Mouse (Mus musculus) urinary bladder, postnatal 14 days (tissue): ENCODE results near the gene Glis1.

ENCODE experiments used
- DNase-seq: peaks from one replicate; pipeline ENCODE4 v3.0.0; 2021; ENCODE audit warnings: low spot score

Gene Glis1

DNA sequence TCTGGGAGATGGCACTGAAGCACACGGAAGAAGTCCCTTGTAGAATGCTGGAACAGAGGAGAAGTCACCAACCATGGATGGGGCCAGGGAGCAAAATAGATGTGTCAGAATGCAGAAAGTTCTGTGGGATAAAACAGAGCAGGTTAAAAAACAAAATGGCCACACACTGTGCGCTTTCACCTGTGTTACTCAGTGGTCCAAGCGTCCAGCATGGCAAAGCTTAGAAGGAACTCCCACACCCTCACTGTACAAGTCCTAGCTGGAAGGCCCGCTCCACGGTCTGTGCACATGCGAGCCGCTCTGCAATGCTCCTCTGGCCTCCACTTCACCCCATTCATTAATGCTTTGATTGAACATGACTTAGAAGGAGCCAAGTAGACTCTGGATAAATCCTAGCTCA lies 81.2 kb downstream of the Glis1 start:
- peak; percentile 0 for DNase-seq

DNA sequence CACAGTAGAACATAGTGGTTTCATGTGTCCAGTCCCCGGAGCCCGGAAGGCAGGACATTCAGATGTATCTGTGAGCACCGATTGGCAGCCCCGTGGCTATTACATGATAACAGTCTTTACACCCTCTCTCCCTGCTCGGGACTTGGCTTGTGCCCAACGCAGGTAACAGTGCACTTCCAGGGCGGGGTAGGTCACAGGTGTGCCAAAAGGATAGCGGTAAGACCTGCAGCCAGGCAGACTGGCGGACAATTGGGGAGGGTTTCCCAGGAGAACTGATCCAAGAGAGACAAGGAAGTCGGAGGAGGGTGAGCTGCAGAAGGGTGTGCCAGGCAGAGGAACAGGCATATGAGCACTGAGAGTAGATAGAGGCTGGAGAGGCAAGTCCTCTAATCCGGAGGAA lies 84.4 kb downstream of the Glis1 start:
- no peak for DNase-seq

DNA sequence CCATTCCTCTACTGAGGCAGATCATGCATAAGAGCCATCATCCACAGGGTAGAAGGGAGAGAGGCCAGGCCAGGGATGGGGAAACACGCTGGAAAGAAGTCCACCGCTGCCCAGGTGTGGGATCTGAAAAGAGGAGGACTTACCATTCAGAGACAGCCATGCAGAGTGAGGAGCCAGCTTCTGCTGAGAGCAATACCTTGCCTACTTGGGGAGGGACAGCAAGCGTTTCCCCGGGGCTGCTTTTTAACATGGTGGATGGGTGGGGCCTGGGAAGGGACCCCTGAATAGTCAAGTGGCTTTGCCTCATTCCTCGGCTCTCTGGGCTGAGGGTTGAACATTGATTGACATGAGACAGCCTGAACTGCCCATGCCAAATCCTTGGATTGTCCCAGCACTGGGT lies 85.7 kb downstream of the Glis1 start:
- no peak for DNase-seq

DNA sequence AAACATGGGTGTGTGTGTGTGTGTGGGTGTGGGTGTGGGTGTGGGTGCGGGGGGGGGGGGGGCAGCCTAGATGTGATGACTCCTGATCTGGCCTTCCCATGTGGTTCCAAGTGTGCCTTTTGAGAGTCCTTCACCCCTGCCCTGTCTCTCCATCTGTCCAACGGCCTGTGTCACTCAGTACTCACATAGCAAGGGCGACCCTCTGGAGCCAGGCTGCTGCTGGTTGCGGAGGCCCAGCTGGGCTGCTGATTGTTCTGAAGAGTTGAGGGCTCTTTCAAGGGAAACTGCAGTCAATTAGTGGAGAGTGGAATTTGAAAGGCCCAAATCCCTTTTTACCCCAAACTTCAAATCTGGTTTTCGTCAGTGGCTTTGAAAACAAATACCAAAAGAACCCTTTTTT lies 86.4 kb downstream of the Glis1 start:
- no peak for DNase-seq

DNA sequence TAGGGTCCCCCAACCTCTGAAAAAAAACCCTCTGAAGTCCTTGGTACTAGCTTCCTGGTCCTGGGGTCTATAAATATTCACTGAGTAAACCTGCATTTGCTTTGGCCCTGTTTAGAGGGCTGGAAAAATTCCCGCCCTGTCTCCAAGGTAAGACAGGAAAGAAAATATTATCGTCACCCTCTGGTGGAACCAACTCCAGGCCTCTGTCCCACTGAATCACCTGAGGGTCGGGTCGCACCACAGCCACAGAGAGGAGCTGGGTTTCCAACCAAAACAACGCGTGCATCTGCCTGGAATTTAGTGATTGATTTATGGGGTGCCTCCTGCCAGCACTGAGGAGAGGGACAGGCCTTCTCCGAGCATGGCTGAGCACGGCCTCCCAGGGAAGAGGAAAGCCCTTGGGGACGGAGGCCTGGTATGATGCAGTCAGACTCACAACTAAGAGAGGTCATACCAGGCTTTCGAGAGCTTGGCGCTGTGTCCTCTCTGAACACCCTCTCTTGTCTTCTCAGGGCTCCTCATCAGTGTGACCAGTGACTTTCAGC lies 89.3 kb downstream of the Glis1 start:
- no peak for DNase-seq

DNA sequence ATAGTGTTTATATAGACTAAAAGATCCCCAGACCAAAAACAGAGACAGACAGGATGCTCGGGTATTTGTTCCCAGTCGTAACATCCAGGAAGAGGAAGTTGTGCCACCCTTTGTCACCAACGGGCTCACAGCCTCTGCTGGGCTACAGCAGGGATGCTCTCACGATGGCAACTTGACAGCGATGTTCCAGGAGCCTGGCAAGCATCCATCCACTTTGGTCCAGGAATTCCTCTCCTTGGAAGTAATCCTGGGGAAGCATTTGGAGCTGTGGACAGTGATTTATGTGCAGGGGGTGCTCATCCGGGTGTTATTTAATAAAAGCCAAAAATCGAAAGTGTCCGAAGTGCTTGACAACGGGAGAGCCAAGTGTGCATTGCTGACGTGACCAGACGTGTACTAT lies 100.7 kb downstream of the Glis1 start:
- peak; percentile 26 for DNase-seq

DNA sequence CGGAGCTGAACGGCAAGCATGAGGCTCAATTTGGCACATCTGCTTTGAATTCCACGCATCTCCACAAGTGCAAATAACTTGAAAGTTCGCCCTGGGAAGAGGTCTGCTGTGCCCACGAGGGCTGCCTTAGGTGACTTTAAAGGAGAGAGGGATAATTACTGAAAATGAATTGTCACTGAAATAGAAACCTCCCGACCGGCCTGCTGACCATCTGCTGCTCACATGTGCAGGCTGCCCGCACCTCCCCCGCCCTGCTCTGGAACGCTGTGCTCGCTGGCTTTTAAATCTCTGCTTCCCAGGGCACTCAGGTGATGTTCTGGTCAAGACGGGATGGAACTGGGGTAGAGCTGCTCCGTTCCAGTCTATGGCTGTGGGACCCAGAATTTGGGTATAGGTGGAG lies 103.7 kb downstream of the Glis1 start:
- DNase-seq, result no peak

DNA sequence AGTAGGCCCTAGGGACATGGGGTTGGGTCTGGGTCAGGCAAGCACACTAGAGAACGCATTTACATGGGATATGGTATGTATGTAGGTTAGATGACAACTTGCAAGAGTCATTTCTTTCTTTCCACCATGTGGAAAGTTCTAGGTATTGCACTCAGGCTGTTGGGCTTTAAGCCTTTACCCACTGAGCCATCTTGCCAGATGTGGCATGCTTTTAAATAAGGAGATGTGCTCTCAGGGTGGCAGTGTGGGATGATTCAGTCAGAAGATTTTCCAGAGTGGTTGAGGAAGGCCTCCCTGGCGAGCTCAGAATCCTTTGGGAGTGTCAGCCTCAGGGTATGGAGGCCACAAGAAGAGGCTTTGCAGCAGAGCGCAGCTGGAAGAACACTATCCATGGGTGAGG lies 104.2 kb downstream of the Glis1 start:
- DNase-seq, result no peak

DNA sequence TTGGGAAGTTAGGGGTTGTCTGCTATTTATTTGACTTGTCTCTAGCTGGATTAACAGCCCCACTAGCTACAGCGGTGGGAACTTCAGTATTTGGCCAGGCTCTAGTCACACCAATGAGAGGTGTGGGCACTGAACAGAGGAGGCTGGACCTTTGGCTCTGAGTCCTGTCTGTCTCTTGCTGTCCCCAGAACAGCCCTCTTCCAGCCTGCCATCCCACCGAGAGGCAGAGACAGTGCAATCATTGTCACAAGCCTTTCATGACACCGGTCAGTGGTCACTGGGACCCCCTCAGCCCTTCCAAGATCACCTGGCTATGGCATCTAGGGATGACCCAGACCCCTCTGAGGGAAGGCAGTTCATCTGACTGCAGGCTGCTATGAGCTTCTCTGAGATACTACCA lies 104.6 kb downstream of the Glis1 start:
- DNase-seq, result no peak

DNA sequence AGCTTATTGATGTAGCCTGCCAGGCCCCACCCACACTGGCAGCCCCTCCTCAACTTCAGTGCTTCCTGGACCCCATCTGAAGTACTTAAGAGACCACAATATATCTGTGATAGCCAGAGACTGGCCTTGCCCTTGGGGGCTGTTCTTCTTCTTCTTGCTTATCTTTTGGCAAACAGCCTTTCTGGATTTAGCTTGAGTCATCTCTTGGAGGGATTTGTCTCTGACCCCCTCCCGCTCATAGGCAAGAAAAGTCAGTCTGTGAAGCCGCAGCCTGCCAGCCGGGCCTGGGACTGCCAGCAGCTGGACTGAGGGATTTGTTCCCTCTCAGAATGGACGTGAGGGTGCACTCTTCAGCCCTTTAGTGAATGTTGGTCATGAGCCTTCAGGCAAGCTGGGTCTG lies 107.4 kb downstream of the Glis1 start:
- DNase-seq, result peak; percentile 1

DNA sequence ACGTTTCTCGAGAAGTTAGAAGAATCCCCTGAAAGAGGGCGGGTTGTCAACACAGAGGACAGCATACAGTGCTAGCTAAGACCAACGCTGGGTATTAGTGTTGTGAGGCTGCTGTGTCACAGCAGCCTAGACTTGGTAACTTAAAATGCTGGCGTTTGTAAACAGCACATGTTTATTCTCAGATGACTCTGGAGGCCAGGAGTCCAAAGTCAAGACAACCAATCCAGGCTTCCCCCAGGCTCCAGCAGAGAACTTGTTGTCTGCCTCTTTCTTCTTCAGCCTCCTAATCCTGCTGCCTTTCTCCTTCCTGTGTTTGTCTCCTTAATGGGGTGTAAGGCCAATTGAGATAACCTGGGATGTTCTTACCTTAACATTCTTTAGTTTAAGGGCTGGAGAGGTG lies 110.5 kb downstream of the Glis1 start:
- peak; percentile 0 for DNase-seq

DNA sequence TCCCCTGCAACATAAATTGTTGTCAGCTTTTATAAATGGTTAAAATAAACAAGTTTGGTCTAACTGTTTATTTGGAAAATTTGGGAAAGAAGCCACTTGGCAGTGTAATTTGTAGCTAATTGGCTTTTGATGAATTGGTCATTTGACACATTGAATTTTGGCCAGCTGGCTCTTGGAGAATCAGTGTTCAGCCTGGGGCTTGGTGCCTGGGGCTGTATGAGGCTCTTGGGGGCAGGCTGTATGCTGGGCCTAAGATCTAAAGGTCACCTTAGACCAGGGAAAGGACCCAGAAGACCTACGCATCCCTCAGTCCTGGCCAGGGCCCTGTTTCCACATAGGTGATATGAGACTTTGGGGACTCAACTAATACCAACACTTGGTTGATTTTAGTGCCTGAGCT lies 111.3 kb downstream of the Glis1 start:
- peak; percentile 1 for DNase-seq

DNA sequence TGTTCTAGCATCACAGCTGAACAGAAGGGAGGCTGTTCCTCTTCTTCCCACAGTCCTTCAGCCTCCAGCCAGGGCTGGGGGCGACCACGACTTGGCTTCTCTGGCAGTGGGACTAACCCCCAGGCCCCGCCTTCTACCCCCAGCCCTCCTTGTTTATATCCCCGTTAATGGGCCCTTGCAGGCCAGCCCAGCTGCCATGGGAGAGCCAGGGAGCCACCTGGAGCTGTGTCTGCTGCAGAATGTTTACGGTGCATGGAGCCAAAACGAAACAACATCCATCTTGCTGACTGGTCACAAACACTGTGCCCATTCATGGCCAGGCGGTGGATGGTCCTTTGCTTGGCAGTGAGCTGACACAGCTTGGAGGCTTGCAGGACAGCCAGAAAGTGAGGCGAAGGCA lies 112.1 kb downstream of the Glis1 start:
- peak; percentile 2 for DNase-seq

DNA sequence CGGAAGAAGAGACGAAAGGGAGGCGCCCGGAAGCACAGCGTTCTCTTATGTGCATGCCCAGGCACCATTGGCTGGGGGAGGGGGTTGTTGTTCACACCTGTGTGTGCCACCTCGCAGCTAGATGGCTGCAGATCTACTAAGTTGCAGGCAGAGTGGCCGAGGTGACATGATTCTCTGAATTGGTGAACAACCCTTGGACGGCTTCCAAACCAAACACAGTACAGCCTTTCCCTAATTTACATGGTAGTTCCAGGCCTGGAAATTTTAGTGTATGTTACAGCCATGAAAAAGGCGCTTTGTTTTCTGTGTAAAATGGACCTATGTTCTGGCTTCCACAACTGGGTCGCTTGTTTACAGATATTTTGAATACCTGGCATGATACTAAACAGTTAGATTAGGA lies 115.7 kb downstream of the Glis1 start:
- DNase-seq, result peak; percentile 2

DNA sequence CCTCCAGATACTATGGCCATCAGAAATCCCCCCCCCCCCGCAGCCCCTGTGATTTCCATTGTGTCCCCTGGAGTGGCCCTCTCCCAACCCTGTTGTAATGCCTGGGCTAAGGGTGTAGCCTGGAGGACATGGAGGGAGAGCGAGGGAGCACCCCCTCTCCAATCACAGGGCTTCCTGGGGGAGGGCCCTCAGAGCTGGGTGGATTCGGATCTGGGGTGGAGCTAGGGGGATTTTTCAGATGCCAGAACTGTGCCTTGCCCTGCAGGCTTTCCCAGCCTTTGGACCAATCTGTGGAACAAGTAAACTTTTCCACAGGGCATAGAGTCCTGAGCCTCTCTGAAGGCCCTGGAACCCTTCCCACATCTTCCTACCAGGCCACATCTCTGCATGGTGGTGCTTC lies 116.2 kb downstream of the Glis1 start:
- DNase-seq, result peak; percentile 1

DNA sequence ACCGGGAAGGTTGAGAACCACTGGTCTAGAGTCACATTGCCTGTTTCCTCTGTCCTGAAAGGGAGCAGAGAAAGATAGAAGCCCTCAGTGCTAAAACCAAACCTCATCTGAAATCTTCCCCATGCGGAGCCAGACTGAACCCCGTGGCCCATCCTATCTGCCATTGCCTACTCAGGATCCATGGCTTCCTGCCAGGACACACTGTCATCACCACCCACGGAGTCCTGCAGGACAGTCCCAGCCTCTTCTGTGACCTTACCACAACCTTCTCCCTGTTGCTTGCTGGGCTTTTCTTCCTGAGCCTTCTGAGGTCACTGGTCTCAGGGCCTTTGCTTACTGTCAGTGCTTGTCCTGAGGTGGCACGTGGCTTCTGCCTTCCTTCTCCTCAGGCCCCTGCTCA lies 118.3 kb downstream of the Glis1 start:
- DNase-seq, result peak; percentile 4

DNA sequence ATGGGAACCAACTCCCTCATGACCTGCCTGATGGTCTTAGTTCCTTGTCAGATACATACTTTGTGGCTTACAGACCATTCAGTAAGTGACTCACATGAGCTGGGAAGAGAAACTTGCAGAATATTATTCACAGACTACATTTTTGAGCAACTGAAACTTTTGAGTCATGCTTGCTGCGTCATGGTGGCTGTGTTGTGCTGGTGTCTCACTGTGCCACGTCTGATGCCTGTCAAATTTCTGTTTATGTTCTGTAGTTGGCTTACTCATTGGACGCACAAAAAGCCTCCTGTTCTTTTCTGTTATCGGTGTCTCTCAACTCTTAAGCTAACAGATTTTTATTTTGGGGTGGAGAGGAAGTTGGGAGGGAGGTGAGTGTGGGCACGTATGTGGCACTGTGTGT lies 119.4 kb downstream of the Glis1 start:
- no peak for DNase-seq

DNA sequence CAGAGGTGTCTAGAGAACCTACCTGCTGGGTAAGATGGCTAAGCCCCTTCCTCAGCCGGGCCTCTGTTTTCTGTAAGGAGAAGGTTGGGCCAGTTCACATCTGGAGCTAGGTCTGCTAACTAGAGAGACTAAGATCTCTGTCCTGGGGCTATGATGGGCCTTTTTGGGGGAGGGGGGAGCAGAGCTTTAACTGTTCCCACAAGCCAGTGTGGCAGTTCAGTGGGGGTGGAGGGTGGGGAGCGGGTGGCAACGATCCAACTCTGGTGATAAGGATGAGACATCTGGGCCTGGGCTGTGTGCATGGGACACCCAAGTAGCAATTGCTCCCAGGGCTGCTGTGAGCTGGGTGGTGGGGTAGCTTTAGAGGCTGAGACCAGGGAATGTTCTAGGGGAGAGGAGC lies 124.4 kb downstream of the Glis1 start:
- DNase-seq, result no peak

DNA sequence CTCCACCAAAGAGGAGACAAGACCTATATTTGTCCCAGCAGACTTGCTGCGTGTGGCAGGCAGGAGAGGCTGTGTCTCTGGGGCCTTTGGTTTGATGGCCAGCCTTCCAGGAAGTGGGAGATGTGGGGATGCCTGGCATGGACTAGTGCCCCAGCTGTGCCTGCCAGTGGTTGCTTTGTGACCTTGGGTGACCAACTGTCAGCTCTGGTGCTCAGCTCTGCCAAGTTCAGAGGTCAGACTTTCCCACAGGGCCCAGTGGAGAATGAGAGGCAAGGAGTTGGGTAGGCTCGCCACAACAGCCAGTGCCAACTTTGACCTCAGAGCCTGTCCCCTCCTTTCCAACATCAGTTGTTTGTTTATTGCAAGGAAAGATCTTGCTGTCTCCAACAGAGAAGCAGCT lies 126.7 kb downstream of the Glis1 start:
- no peak for DNase-seq

DNA sequence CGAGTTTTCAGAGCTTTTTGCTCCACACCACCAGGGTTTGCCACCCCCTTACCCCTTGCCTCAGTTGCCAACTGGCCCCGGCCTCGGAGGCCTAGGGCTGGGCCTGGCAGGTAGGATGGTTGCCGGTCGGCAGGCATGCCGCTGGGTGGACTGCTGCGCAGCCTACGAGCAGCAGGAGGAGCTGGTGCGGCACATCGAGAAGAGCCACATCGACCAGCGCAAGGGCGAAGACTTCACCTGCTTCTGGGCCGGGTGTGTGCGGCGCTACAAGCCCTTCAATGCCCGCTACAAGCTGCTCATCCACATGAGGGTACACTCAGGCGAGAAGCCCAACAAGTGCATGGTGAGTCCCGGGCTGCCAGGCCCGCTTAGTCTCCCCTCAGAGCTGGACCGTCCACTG lies 133.8 kb downstream of the Glis1 start:
- DNase-seq, result no peak

DNA sequence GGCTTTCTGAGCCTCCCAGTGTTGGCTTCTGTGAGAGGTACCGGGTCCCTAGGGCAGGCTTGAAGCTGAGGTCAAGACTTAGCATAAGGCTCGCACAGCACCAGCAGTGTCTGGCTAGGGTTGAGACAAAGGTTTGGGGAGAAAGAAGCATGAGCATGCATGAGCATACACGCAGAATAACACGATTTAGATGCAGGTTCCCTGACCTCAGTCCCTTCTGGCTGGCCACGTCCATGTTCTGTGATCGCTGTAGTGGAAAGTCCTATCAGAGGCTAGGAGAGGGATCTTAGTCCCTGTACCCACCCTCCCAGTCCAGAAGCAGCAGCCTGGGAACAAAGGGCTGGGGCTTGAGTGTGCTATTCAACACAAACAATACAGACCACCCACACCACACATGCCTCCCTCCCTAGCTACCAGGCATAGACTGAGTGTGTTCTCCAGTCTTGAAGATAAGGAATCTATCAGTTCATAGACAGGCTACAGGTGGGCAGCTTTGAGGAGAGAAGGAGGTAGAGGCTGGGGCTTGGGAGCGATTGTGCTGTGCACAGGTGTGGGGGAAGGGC lies 134.6 kb downstream of the Glis1 start:
- no peak for DNase-seq

DNA sequence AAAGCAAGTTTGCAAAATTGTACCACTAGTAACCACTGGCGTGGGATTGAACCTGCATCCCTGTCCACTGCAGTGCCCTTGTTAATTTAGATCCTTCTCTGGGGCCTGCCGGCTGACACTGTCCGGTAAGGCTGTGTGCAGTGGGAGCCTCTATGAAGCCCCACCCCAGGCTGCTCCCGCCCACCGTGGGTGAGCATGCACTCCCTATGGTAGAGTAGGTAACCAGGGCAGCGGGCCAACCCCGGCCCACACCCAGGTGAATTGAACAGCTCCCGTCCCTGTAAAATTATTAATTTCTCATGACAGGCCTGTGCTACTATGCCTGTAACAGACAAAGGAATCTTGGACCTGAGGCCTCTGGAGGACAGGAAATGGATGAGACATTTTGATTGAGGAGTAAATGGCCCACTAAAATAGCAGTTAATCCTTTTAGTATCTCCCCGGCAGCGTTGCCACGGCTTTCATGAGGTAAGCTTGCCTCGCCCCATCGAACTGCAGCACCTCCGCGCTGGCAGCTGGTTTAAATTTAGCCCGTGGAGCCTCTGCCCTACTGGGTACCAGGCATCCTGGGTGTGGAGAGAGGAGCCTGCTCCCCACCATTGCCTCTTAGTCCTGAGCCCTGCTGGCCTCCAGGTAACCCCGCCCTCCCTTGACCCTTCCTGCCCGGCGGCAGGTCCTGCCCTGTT lies 136.1 kb downstream of the Glis1 start:
- peak; percentile 19 for DNase-seq

DNA sequence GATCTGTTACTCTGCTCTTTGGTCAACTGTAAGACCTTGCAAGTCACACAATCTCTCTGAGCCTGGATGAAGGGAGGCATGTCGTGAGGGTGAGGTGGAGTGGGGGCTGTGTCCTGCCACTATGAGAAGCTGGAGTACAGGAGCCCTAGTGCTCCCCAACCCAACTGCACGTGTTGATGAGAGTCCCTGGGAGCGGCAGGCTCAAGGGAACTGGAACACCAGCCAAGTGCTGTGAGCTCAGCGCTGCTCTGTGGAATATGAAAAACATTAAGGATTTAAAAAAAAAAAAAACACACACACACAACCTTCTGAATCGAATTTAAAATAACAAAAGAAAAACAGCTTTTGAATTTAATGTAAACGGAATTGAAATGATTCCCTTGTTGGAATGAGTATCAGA lies 141.4 kb downstream of the Glis1 start:
- DNase-seq, result no peak

DNA sequence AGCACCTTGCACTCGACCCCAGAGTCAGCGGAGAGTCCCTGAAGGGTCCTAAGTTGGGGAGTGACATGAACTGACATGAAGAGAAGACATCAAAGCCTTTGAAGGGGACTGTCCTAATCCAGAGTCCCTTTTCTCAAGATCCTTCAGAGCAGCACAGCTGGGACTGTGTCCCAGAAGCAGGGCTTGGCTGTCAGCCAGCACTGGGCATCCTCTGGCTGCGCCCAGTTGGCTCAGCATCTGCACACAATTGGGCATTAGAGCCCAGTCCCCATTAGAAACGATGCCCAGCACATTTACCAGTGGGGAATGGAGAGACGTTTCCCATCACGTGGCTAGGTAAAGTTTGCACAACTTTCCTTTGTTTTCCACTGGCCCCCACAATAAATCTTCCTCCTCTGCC lies 142.4 kb downstream of the Glis1 start:
- DNase-seq, result no peak
